Mouse (Mus musculus) adrenal gland, postnatal 4 days (tissue): ENCODE data around the gene Lrrc31. TPM values are rescaled to one million over a fixed set of nuclear protein-coding genes. Genes with fewer than 3 reads are reported as not detected.
A peak's percentile ranks its signal among the peaks of the same experiment; 100 is the strongest.
"Not testable (repeated sequence)": the region's sequence is repeated elsewhere in the genome, so short reads cannot be mapped to it uniquely, and the experiment has no call there.

Source experiments
- DNase-seq, 2 experiments: peaks; one replicate each; pipeline ENCODE4 v3.0.0; 2021 to 2022; ENCODE audit warnings: low spot score in 2 of 2, mixed read lengths in 2 of 2
- long read RNA-seq, 2 experiments: library from polyadenylated mRNA; stranded (forward); transcript quantifications; one replicate each; pipeline ENCODE4 v2.0.0; 2021
- total RNA-seq, 2 experiments: library from RNA; stranded (reverse); gene quantifications; 2 replicates each; pipeline ENCODE4 v1.2.3; 2021

Gene Lrrc31
- under 1 TPM in 1 of 2 experiments, not detected in 1; 0.14 TPM for total RNA-seq
- long read RNA-seq, experiment 1, result 0 reads
- long read RNA-seq, experiment 2, result 0 reads

DNA sequence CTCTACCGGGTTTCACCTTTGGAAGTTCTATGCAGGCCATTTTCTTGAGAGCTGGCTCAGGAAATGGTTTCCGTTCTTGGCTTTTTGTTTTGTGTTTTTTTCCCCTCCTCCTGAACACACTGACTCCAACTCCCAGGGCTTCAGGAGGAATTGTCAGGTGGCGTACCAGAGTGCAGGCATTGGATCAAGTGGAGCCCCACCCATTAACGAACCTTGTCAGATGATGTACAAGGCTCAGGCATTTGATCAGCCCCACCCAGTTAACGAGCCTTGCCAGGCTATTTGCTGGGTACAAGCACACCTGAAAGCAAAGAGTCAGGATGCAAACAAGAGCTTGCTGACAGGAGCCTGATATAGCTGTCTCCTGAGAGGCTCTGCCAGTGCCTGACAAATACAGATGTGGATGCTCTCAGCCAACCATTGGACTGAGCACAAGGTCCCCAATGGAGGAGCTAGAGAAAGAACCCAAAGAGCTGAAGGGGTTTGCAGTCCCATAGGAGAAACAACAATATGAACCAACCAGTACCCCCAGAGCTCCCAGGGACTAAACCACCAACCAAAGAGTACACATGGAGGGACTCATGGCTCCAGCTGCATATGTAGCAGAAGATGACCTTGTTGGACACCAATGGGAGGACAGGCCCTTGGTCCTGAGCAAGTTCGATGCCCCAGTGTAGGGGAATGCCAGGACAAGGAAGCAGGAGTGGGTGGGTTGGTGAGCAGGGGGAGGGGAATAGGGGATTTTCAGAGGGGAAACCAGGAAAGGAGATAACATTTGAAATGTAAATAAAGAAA lies at the start of gene Lrrc31:
Lrrc31 (minus strand) TSS at position 133 of the 795 bp plus-strand sequence.
- not testable (repeated sequence) for DNase-seq

DNA sequence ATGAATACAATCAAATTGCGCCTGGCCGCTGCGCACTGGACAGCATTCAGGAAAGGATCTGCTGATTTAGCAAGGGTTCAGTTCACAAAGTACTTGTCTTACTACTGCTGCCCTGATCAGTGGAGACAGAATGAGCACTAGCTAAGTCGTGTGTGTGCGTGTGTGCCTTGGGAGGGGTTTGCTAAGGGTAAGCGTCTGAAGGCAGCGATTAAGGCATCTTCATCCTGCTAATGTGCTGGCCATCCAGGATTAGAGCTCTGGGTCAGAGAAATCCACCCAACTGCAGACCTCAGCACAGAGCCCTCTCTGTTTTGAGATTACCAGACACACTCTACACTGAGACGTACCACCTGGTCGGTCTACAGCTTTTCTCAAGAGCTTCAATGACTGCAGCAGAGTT lies 48.7 kb upstream of the Lrrc31 start:
- DNase-seq, result no peak

DNA sequence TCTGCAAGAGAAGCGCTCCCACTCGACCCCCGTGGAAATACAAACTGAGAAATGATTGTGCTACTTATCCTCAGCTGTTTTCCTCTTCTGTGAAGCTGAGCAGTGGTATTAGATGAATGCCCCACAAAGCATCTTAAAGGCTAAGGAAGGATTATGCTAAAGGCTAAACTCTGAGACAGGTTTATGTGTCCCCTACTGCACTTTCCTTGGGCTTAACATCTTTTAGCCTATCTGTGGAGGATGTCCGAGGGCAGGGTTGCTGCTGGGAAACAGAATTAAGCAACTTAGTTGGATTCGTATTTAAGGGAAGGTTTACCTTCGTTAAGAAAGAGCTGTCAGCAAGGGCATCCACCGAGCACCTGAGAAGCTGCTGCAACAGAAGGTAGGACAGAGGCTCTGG lies 46.4 kb upstream of the Lrrc31 start, which contains the start of gene Samd7:
Samd7 (plus strand) TSS at position 288 of the 400 bp plus-strand sequence.
- no peak for DNase-seq

DNA sequence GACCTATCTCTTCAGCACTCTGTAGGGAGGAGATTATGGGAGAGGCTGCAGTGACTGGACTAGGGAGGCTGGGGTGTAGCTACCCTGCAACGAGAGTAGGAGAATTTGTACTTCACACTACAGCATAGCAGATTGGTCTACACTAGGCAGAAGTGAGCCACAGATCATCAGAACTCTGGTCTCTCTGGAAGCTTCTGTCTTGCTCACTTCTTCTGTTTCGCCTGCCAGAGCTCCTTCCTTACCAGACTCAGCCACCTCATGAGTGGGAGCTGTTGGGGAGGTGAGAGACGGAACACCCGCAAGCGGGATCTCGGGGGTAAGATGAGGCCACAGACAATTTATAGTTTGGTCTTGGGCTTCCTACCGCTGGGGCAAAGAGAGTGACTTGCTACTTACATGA lies 43.2 kb upstream of the Lrrc31 start:
- DNase-seq, result no peak

DNA sequence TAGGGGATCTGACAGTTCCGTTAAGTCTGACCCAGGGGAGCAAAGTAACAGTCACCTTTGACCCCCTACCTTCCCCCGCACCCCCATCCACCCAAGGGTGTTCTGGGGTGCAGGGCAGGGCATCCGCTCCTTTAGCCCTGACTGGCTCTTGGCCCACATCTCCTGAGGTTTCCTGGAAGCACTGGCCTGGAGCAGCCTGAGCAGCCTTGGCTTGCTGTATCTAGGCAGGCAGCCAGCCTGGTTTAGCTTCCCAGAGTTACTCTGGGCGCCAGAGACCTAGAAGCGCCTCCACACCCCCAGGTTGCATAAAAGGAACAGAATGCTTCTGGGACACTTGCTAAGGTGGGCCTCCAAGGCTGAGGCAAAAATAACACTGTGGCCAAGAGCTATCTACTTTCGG lies 41.7 kb upstream of the Lrrc31 start:
- DNase-seq, result no peak

DNA sequence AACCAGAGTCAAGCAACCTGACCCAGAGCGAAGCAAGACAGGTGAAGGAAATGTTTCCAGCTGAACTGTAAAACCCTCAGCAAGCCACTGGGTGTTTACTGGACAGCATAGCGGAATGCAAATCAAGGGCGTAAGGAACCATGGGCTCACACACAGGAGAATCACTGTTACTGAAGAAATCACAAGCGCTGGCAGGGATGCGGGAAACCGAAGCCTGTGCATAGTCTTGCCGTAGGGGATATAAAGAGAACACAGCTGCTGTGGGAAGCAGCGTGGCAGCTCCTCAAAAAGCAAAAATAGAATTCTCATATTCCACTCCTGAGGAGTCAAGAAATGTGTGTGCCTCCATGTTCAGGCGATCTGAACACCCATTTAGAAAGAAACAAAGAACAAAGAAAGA lies 37.2 kb upstream of the Lrrc31 start:
- DNase-seq, result no peak

DNA sequence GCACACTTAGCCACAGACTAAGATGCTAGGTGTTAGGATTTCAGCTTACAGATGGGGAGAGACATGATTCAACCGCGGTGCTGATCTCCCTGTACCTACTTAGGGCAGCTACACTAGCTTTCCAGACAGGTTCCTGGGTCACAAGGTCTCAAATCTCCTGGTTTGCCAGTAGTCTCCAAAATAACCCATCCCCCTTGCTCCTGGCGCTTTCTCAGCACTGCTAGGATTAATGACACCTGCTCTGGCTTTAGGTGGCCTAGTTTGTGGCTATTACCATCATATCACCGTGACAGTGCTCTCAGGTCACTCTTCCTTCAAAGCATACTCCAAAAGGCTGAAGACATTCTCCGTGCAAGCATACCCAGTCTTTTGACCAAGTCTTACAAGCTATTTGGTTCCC lies 29.4 kb upstream of the Lrrc31 start:
- DNase-seq, result no peak

DNA sequence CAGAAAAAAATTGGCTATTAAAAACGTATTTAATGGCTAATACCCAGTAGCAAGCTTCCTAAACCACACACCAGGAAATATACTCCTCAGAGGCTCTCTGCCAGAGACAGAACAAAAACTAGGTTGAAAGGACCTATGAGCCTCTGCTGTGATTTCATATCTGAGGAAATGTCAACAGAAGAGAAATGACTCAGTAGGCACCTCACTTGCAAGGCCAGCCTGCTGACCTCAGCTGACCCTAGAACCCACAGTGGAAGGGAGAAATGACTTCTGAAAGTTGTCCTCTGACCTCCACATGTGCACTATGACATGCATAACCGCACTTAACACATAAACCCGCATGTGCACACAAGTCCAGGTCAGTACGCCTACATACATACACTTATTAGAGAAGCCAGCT lies 27.6 kb upstream of the Lrrc31 start:
- DNase-seq, result no peak

DNA sequence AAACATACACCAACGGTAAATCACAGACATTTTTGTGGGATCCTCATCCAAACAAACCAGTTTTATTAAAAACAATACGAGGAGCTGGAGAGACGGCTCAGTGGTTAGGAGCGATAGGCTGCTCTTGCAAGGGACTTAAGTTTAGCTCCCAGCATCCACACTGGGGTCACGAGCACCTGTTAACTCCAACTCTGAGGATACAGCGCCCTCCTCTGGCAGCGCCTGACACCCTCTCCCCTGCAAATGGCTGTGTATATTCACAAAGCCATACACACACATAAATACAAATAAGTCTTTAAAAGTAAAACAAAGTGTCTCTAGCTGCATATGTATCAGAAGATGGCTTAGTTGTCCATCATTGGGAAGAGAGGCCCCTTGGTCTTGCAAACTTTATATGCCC lies 25.9 kb upstream of the Lrrc31 start:
- DNase-seq, result no peak

DNA sequence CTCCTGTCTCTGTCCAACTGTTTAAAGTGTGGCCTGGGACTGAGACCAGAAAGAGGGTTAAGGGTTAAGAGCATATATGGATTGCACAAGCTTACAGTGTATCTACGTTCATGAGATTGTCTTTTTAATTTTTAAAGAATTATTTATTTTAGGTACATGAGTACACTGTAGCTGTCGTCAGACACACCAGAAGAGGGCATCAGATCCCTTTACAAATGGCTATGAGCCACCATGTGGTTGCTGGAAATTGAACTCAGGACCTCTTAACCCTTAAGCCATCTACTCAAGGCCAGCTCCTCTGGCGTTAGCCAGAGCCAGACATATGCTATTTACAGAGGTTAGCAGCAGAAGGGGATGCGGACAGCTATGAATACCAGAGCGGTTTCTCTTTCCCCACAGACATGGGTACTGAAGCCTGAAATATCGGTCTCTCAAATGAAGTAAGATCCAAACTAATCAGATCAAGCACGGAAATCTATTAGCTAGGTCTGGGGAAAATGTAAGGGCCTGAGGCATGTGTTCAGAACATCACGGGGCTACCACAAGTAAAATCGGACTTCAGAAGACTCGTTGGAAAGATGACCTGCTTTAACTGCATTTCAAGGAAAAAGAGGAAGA lies 25.3 kb upstream of the Lrrc31 start:
- no peak for DNase-seq

DNA sequence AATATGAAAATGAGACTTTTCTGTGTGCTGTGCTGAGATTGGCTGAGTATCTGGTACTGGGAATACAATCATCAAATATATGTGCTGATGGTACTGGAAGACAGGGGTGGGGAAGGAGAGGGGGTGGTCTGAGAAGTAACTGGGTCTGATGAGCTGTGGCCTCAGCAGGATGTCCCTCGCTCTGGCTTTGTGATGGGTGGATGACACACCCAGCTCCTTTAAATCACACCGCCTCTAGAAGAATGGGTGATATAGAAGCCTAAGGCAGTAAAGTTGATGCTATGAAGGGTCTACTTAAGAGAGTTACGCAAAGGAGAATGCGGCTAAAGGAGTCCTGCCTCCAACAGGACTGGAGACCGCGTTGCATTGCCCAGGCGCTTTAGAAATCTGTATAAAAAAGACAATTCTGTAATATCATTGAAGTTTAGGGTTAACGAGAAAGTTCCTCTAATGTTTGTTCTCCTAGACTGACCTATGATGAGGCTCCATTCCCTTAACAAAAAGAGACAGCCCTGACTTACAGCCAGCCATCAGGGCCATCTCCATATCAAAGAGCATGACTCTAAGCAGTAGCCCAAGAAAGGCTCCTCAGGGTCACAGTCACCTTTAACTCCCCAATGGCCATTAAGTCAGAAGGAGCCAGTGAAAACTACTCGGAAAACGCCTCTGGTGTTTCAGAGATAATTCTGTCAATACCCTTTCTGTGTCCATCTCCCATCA lies 24.6 kb upstream of the Lrrc31 start:
- DNase-seq, result no peak

DNA sequence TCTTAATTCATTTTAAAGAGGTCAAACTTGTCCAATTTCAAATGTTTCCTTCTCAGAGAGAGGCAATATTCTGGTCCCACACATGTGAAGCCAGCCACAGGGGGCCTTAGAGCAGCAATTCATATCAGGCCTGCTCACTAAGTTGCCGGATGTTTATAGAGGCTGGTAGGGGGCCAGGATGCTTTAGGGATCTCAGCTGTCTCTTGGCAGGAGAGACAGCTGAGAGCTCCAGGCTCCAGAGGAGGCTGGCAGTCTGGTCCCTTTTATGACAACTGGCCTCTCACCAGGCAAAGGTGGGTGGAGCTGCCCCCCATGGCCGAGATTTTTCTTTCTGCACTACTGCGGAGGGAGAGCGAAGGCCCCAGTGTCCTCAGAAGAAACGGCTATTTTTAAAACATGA lies 23.5 kb upstream of the Lrrc31 start:
- no peak for DNase-seq

DNA sequence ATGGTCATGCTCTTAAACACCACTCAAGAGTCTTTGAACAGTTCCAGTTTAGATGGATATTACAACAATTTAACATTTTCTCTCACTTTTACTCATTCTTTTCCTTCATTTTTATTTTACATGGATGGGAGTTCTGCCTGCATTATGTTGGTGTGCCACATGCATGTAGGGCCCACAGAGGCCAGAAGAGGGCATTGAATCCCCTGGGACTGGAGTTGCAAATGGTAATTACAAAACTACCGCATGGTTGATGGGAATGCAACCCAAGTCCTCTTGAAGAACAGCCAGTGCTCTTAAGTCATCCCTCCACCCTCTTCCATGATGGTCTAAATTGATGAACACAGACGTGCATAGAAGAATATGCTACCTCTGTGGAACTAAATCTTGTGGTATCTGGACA lies 22.8 kb upstream of the Lrrc31 start:
- no peak for DNase-seq

DNA sequence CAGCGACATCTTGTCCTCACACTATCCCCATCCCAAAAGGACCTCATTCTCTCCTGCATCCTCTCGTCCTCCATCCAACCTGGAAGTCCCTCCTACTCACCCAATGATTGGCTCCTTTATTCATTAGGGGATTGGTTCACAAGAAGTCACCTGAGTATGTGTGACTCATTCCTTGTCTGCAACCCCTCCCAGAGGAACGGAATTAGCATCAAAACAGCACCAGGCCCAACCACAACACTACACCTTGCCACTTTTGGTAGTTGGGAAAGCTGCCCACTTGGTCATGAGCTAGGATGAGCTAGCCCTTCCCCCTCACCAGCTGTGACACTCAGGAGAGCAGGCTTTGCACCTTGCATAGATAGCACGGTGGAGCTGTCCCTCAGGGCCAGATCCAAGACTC lies 22.4 kb upstream of the Lrrc31 start:
- DNase-seq, result no peak

DNA sequence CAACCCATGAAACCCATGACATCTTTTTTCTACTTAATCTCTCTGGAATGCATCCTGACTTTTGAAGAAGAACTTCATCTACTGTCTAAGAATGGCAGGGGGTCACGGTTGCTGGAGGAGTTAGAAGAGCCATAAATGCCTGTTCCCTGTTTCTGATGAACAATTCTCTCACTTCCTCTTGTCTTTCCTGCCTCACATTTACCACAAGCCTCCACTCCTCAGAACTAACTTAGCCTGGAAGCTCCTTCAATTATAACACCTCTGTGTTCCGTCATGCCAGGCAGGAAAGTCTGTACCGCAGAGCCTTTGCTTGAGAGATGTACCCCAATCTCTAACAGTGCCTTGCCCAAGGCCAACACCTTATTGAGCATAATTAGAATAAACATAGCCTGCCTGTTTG lies 19.0 kb upstream of the Lrrc31 start:
- no peak for DNase-seq

DNA sequence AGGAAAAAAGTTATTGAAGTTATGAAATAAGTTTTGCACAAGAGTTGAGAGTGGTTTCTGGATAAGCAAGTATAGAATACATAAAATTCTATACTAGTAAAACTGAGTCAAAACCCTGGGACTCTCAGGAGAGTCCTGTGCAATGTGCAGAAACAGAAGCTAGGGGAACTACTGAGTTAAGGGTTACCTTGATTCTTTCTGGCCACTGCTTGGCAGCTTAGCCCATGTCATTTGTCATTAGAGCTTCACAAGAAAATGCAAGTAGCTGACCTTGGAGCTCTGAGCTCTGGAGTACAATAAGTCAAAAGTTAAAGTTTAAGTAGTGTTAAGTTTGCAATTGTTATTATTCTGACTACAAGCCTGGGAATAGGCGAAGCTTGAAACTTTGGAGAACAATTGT lies 13.7 kb upstream of the Lrrc31 start:
- DNase-seq, result no peak

DNA sequence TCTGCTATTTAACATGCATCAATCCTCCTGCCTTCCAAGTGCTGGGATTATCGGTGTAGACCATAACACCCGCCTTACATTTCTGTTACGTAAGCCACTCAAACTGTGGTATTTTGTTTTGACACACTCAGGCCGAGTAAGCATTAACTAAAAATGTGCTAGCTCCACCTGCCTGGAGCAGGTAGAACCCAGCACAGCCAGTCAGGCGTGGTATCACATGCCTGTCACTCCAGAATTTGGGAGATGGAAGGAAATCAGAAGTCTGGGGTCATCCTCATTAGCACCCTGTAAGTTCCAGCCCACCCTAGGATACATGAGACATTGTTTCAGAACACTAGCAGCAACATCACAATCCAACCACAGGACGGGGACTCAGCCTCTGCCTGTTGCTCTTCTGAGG lies 10.5 kb upstream of the Lrrc31 start:
- no peak for DNase-seq

DNA sequence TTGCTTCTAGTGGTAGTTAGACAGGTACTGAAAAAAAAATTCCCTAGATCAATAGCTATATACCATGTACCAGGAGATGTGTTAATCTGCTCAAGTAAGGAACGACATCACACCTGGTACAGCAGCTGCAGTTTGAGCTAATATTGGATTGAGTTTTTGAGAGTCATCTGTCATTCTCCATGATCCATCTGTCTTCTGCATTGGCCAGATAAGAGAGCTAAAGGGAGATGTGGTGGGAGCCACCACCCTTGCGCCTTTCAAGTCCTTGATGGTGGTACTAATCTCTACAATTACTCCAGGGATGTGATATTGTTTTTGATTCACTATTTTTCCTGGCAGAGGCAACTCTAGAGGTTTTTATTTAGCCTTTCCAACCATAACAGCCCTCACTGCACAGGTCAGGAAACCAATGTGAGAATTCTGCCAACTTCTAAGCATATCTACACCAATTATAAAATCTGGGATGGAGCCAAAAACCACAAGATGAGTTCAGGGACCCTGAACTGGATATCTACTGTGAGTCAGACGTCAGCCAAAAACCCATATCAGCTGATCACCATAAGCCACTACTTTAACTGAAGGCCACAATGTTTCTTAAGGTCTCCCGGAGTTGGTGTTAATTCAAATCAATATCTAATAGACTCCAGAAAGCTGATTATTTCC lies 7.1 kb upstream of the Lrrc31 start:
- DNase-seq, result no peak

DNA sequence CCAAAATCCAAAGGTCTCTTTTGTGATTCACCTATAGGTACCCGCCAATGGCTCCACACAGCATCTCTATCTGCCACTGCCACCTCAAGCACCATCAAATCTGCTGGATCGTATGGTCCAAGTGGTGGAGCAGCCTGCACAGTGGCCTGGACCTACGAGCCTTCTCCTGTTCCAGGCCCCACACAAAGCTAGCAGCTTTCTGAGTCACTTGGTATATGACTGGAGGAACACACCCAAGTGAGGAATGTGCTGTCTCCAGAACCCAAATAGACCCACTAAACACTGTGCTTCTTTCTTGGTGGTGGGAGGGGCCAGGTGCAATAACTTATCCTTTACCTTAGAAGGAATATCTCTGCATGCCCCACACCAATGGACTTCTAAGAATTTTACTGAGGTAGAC lies 6.3 kb upstream of the Lrrc31 start:
- DNase-seq, result no peak

DNA sequence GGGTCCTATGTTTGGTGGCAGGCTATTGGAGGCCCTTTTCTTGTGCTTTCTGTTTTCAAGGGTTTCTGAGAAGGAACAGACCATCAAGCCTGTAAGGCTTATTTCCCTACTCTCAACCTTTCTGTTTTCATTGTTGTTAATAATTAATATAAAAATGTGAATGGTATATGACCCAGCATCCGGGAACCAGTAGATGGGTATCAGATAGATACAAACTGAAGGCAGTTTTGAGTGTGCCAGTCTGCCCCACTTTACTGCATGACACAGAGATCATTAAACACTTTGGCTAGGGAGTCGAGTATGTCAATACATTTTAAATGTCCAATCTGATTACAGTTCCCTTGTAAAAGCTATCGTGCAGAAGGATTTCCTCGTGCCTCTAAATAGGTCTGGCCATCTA lies 1.8 kb downstream of the Lrrc31 start:
- no peak for DNase-seq

DNA sequence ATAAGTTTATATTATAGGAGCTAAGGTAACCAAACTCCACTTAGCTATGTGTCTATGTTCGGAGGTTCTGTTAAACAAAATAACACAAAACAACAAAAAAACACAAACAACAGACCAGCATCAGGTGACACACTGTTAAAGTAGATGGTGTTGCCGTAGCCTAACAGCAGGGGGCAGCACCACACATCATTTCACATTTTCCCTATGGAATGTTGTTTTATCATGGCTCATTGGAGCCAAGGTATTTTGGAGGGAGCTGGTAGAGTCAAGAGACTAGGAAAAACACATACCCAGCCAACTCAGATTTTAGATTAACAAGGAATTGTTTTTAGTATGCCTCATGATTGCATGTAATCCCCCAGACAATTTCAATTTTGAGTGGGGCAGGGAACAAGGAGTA lies 3.3 kb downstream of the Lrrc31 start:
- DNase-seq, result peak; percentile 17 to 23

DNA sequence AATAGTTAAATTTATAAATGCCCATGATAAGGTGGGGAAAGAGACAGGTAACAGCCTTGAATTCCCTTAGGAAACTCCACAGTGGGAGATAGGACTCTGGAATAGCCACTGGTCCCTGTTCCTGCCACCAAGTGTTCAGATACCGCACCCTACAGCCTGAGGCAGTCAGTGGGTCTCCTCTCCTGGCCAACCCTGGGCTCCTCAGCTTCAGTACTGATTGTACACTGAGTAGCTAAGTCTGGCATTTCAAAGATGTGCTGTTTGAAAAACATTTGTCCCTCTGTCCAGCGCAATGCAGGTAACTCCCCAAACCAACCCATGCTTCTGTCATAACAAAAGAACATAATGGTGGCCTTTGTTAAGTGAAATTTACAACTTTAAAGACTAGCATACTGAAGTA lies 4.0 kb downstream of the Lrrc31 start:
- DNase-seq, result no peak
